Mouse (Mus musculus) inflammation-experienced regulatory T-cells, adult 6 months (primary cell): ENCODE data around the gene Pik3r2. TPM values are rescaled to one million over a fixed set of nuclear protein-coding genes. Genes with fewer than 3 reads are reported as not detected.

Experiments used
- ATAC-seq: one replicate; pipeline ENCODE4 v1.8.0; 2017
- polyA plus RNA-seq, 3 experiments: library from polyadenylated mRNA; unstranded; fragments of 100-300 nt; shearing (Covaris generic); gene quantifications; one replicate each; pipeline ENCODE4 v1.2.1; 2017

The Pik3r2 gene
- polyA plus RNA-seq, 3 experiments from 2014 or later = 2.6 to 5.4 (median 5.4) TPM

GRCm38 (mm10) chr8:70756476-70757040, 20.0 kb downstream of the Pik3r2 start:
- ATAC-seq = no peak

- ATAC-seq = no peak
Measured at GRCm38 (mm10) chr8:70755661-70756475, 20.6 kb downstream of the Pik3r2 start.

- peak; percentile 8 for ATAC-seq
Measured at GRCm38 (mm10) chr8:70754871-70755660, 21.4 kb downstream of the Pik3r2 start.

- peak; percentile 96 for ATAC-seq
Measured at GRCm38 (mm10) chr8:70754043-70754870, 22.3 kb downstream of the Pik3r2 start, which contains the start of gene Rab3a. TSS of gene Rab3a (plus strand) at chr8:70754679.

- no peak for ATAC-seq
Measured at GRCm38 (mm10) chr8:70753151-70753550, 23.4 kb downstream of the Pik3r2 start.

- no peak for ATAC-seq
Measured at GRCm38 (mm10) chr8:70752000-70752764, 24.3 kb downstream of the Pik3r2 start.

GRCm38 (mm10) chr8:70750128-70750680, 26.3 kb downstream of the Pik3r2 start:
- ATAC-seq = no peak

- ATAC-seq = no peak
Measured at GRCm38 (mm10) chr8:70749097-70749674, 27.3 kb downstream of the Pik3r2 start.

- ATAC-seq = no peak
Measured at GRCm38 (mm10) chr8:70748246-70749096, 28.0 kb downstream of the Pik3r2 start.

GRCm38 (mm10) chr8:70747211-70747890, 29.2 kb downstream of the Pik3r2 start:
- ATAC-seq = no peak

GRCm38 (mm10) chr8:70746676-70747075, 29.8 kb downstream of the Pik3r2 start:
- ATAC-seq = no peak

GRCm38 (mm10) chr8:70745691-70746220, 30.8 kb downstream of the Pik3r2 start:
- no peak for ATAC-seq

- ATAC-seq = peak; percentile 57
Measured at GRCm38 (mm10) chr8:70744806-70745205, 31.7 kb downstream of the Pik3r2 start.

- ATAC-seq = peak; percentile 65
Measured at GRCm38 (mm10) chr8:70743656-70744590, 32.6 kb downstream of the Pik3r2 start.

GRCm38 (mm10) chr8:70742981-70743655, 33.4 kb downstream of the Pik3r2 start:
- peak; percentile 35 for ATAC-seq

GRCm38 (mm10) chr8:70742176-70742575, 34.3 kb downstream of the Pik3r2 start:
- no peak for ATAC-seq

GRCm38 (mm10) chr8:70741661-70742060, 34.9 kb downstream of the Pik3r2 start:
- no peak for ATAC-seq
